Mouse (Mus musculus) cerebellum, adult 8-10 months (tissue): ENCODE data around the gene Rplp0.
A peak's percentile ranks its signal among the peaks of the same experiment; 100 is the strongest.

Experiments
- DNase-seq: peaks from one replicate; pipeline ENCODE4 v3.0.0; 2022

Rplp0 gene

GRCm38 (mm10) chr5:115528128-115528527 is 31.1 kb upstream of the Rplp0 start:
- no peak for DNase-seq

GRCm38 (mm10) chr5:115529364-115529741 is 29.9 kb upstream of the Rplp0 start:
- DNase-seq: no peak

DNA sequence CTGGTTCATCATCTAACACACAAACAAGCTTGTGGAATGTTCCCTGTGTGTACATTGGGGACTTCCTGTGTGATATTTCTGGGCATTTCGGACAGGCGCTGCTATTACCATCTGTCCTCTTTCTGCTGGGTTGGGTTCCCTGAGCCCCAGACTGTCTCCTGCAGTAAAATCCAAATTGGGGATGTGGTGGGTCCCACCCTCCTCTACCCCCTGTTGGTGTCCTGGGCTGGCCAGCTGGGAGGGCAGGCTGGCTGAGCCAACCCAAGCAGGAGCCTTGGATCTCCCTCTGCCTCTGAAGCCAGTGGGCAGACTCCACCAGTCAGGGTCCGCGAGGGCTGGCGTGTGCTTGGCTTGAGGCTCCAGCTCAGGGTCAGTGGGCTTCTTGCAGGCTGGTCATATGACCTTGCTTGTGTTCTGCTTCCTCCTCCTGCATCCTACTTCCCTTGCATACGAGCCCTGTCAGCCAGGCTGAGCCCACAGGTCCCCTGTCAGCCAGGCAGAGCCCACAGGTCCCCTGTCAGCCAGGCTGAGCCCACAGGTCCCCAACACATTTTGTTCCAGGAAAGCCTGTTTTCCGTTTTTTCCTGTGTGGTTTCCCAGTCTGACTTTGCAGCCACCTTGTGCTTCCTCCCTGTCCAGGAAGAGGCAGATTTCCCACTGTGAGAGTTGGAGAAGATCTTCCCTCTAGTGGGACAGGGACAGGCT is 29.4 kb upstream of the Rplp0 start:
- DNase-seq: peak; percentile 55

- peak; percentile 92 for DNase-seq
Observed at GRCm38 (mm10) chr5:115530447-115530809, 28.8 kb upstream of the Rplp0 start.

GRCm38 (mm10) chr5:115531671-115532270 is 27.5 kb upstream of the Rplp0 start:
- DNase-seq: peak; percentile 80

- no peak for DNase-seq
Observed at GRCm38 (mm10) chr5:115534290-115534731, 25.0 kb upstream of the Rplp0 start.

DNA sequence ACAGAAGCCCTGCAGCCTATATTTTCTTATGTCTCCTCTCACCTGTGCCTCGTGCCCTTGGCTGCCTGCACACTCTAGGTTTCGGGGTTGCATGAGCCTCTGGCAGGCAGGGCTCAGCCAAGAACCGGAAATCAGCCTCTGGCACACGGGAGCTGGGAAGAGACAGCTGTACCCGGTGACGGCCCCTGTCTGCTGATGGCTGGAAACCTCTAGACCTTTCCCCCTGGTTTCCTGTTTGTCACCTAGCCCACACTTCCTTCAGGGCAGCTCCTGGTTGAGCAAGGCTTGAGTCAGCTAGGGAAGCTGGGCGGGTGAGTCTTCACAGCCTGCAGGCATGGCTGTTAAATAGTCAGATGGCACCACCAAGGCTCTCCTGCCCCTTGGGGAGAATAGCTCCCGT is 24.4 kb upstream of the Rplp0 start:
- no peak for DNase-seq

GRCm38 (mm10) chr5:115535635-115536034 is 23.6 kb upstream of the Rplp0 start:
- DNase-seq: no peak

GRCm38 (mm10) chr5:115538017-115538692 is 21.1 kb upstream of the Rplp0 start:
- DNase-seq: peak; percentile 60

- DNase-seq: peak; percentile 94
Observed at GRCm38 (mm10) chr5:115538693-115539043, 20.6 kb upstream of the Rplp0 start.

DNA sequence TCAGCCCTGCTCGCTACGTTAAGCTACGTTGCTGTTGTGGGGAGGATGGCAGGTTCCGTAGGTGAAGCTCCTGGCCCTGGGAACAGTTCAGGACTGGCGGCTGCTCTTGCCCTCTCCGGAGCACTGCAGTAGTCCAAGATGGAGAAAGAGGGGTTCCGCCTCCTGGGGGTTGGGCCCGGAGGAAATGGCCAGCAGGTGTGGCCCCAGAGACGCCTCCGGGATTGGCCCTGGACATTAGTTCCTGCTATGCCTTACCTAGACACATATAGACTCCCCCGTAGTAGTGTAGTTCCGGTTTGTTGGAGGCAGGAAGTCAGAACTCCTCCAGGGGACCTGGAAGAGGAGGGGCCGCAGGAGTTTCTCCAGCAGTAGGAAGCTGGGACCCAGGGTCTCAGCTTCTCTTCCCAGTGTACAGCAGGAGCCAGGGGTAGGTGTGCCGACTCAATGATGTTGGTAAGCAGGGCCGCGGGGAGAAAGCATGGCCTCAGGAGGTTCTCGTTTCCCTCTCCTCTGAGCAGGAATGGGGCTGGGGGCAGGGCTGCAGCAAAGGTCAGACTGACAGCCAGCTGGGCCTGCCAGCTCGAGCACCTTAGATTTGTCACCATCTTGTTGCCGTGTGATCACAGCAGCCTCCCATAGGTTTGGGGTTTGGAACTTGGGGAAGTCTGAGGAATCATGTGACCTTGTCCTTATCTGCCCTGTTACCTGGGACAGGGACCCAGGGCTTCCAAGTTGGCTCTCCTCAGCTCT is 16.5 kb upstream of the Rplp0 start:
- no peak for DNase-seq

- peak; percentile 84 for DNase-seq
Observed at GRCm38 (mm10) chr5:115543509-115544253, 15.6 kb upstream of the Rplp0 start.

- no peak for DNase-seq
Observed at GRCm38 (mm10) chr5:115544655-115545185, 14.5 kb upstream of the Rplp0 start.

GRCm38 (mm10) chr5:115545636-115546035 is 13.6 kb upstream of the Rplp0 start:
- DNase-seq: no peak

GRCm38 (mm10) chr5:115546536-115546935 is 12.7 kb upstream of the Rplp0 start:
- peak; percentile 71 for DNase-seq

DNA sequence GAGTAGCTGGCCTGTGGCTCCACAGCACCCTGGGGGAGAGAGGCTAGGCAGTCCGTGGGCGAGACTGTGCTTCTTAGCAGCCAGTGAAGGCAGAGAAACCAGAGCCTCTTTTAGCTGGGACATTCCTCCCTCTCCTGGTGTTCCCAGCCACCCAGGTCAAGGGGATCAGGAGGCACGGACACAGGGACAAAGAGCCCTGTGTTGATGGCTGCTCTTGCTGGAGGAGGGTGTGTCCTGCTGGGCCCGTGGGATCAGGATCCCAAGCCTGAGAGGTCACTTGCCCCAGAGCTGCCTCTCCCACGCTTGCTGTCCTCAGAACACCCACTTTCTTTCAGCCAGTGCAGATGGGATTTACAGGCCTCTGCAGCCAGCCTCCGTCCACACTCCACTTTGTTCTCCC is 12.3 kb upstream of the Rplp0 start:
- DNase-seq: no peak

DNA sequence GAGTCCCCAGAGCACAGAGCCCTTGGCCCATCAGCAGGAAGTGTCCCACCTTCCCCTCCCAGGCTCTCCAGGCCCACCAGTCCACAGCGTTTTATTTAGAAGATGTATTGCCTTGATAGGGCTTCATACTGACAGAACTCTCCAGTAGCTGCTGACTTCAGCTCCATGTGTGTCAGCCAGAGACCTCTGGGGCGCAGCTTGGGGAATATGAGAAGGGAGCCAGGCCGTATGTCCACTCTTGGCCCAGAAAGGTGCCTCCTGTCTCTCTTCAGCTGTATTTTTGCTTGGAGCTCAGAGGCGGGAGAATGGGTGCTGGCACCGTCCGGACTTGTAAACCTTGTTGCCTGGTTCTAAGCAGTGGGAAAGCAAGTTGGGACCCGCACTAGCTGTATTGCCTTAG is 11.8 kb upstream of the Rplp0 start:
- peak; percentile 59 for DNase-seq

- no peak for DNase-seq
Observed at GRCm38 (mm10) chr5:115548501-115549285, 10.6 kb upstream of the Rplp0 start.

DNA sequence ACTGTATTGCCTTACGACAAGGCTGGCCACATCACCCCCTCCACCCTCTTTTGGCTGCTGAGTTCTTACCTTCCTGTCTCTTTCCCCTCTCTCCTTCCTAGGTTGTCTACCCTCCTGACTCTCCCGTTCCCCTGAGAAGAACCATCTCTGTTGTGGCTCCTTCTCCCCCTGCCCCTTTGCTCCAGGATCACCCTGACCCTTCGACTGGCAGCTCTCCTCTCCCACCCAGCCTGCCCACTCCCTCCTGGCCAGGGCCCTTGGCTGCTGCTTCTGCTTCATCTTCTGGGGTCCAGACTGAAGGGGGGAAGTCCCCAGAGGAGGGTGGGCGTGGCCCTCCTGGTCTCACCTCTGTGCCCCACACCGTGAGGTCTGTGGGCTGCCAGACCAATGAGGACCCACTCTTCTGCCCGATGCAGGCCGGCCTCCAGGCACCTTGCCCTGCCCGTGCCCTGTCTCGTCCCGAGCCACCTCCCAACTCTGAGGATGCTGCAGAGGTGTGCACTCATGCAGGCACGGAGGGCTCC is 8.7 kb upstream of the Rplp0 start:
- DNase-seq: no peak

DNA sequence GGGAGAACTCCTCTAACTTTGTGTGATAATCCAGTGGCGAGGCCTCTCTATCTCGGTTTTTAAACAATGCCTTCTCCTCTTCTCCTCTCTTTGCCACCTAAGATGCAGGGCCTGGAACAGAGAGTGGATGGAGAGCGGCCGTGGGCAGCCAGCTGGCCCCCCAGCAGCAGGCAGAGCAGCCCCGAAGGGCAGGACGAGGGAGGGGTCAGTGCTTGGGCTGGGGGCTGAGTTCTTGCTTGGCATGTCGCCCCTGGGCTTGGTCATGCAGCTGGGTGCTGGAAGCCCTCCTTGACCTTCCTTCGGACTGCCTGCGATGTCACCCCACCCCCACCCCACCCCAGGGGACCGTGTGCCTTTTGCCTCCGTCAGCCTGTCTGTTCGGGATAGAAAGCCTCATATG is 7.9 kb upstream of the Rplp0 start:
- DNase-seq: no peak

DNA sequence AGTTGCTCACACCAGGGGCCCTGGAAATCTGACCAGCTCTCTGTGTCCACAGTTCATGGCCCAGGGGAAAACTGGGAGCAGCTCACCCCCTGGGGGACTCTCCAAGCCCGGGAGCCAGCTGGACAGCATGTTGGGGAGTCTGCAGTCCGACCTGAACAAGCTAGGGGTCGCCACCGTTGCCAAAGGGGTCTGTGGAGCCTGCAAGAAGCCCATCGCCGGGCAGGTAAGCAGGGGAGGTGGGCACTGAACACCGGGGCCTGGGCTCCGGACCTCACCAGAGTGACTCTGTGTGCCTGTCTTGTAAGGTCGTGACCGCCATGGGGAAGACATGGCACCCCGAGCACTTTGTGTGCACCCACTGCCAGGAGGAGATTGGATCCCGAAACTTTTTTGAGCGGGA is 7.5 kb upstream of the Rplp0 start:
- DNase-seq: no peak
